Mouse (Mus musculus) olfactory bulb, adult 2 months (tissue): Measurements from ENCODE around the gene Gm5089. TPM values are rescaled to one million over a fixed set of nuclear protein-coding genes. Genes with fewer than 3 reads are reported as not detected.

Experiments used
- H3K27ac ChIP-seq: fragments of 200-500 bp; 2 replicates; pipeline ENCODE4 v1.5.1; 2012; ENCODE audit warnings: low read depth, low read length; ENCODE audit not compliant: insufficient read depth
- H3K4me1 ChIP-seq: fragments of 200-500 bp; 2 replicates; pipeline ENCODE4 v1.6.1; 2012; ENCODE audit warnings: low read length; ENCODE audit not compliant: control insufficient read depth, insufficient read depth
- H3K4me3 ChIP-seq: fragments of 200-500 bp; 2 replicates; pipeline ENCODE4 v1.5.1; 2012; ENCODE audit warnings: mild to moderate bottlenecking, low read depth, low read length, moderate library complexity; ENCODE audit not compliant: insufficient read depth
- CTCF ChIP-seq: fragments of 200-500 bp; IDR thresholded peaks from 2 replicates; pipeline ENCODE4 v1.5.1; 2012; ENCODE audit warnings: low read depth, mild to moderate bottlenecking, low read length, moderate library complexity; ENCODE audit not compliant: insufficient read depth
- POLR2A ChIP-seq: fragments of 200-500 bp; IDR thresholded peaks from 2 replicates; pipeline ENCODE4 v1.6.1; 2012; ENCODE audit warnings: mild to moderate bottlenecking, low read depth, low read length, moderate library complexity; ENCODE audit not compliant: insufficient read depth
- WGBS: fragments of 180-500 bp; shearing (Covaris S2); methylation state at CpG from one replicate; pipeline ENCODE4 v1.1.7; 2018; 5-methylcytosine and 5-hydroxymethylcytosine counted together
- polyA plus RNA-seq: library from polyadenylated mRNA; stranded (reverse); fragments of >200 nt; gene quantifications from 2 replicates; pipeline ENCODE4 v1.2.4, GENCODE M21; 2012; ENCODE audit warnings: low replicate concordance; ENCODE audit not compliant: missing spikeins, insufficient read depth, insufficient read length

Gm5089 gene
- polyA plus RNA-seq, 1 experiment: not detected

DNA sequence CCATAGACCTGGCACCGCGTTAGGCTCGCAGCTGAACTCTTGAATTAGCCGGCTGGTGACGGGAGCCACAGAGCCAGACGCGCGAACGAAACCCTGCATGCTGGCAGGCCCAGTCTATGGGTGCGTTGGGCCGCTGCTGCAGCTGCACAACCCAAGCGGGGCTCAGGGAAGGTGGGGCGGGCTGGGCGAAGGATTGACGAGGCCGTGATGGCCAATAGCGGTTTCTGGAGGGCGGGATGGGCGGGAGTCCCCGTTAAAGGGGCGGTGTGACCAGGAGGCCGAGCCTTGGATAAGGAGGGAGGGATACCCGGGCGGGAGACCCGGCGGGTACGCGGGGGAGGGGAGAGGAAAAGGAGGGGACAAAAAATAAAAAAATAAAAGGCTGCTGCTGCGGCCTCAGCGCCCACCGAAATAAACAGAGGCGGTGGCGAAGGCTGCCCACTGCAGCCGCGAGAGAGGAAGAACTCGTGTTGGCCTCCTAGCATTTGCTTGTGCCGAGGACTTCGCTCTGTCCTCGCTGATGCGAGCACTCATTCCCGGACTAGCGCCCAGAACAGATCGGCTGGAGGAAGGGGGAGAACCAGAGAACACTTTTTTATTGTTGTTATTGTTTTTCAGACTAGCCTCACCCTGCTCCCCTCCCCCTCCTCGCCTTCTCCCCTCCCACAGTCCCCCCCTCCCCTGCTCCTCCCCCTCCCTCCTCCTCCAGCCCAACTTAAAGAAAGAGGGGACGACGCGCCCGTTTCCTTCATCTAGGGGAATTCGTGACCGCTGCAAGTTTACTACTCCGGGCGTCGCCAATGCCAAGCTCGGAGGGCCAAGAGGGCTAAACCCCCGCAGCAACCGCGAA is 23.4 kb upstream of the Gm5089 start:
- Histone ChIP-seq H3K4me3 (peak overlapping the region; percentile 59), H3K4me1 (peaks cover 9% of the 10 kb centered on the region), H3K27ac (peak overlapping the region; percentile 93)
- TF ChIP-seq CTCF (no peak), POLR2A (0 out of 2 replicates have a peak, but pooled peaks have one; percentile 27)
- 2% methylated on average over 57 of the region's 57 CpGs for WGBS

DNA sequence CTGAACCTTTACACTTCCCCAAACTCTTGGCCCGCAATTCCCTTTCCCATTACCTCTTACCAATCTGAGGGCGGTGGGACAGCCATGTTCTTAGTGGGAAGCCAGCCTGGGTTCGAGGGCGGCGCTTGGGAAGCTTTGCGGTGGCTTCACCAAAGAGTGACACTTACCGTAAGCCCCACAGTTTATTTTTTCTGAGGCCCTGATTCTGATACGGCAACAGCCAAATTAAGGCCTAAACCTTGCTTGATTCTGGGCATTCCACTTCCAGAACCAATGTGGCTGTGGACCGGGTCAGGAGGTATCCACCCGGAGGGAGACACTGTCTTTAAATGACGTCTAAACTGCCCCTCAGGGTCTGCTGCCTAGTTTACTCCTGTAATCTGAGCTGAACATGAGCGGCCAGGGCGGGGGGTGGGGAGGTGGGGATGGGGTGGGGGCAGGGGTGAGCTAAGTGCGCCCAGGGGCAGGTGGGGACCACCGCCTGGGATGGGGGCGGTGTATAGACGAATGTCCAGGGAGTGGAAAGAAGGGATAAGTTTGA is 22.4 kb upstream of the Gm5089 start:
- WGBS: 43% methylated on average over 17 of the region's 17 CpGs
- Histone ChIP-seq H3K4me3 (peak overlapping the region; percentile 20; the same call in 1 of the 2 replicates), H3K27ac (0 out of 2 replicates have a peak overlapping the region, but pooled peaks have one; percentile 63), H3K4me1 (peaks cover 9% of the 10 kb centered on the region)
- no peak for TF ChIP-seq POLR2A
- TF ChIP-seq CTCF: no peak

DNA sequence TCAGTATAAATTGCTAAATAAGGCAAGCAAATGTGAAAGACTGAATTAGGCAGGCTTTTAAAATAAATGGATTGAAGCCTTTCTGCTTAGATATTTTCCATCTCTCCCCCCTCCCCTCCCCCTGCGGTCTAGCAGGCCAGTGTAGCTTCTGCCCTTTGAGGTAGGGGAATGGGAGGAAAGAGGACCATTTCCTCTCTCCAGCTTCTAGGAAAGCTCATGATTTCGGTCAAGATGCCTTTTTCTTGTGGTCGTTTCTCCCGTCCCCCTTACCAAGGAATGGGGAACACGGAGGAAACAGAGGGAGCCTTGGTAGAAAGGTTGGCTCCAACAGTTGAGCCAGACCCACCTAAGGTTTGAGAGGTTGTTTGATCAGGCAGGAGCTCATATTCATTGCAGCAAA is 21.7 kb upstream of the Gm5089 start:
- no peak overlapping the region for H3K4me3 ChIP-seq
- H3K4me1 ChIP-seq: peaks cover 9% of the 10 kb centered on the region
- 0 out of 2 replicates have a peak overlapping the region, but pooled peaks have one; percentile 13 for H3K27ac ChIP-seq
- TF ChIP-seq CTCF (no peak), POLR2A (no peak)
- WGBS: 51% methylated on average over 5 of the region's 5 CpGs

DNA sequence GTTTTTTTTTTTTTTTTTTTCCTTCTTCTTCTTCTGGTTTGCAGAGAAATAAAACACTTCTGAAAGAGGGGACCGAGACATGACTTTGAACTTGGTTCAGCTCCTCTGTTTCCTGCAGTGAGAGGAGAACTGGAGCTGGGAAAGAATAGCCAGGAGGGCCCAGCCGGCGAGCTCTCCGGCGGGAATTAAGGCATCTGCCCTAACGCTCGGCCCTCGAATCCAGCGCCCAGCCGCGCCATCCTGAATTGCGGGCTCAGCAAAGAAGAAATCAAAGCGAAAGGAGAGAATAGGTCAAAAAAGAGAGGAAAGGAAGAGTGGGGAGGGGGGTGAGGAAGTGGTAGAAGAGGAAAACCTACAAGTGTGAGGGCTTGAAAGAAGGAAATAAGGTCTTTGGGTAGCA is 21.2 kb upstream of the Gm5089 start:
- 43% methylated on average over 13 of the region's 13 CpGs for WGBS
- Histone ChIP-seq H3K27ac (no peak overlapping the region), H3K4me3 (no peak overlapping the region)

DNA sequence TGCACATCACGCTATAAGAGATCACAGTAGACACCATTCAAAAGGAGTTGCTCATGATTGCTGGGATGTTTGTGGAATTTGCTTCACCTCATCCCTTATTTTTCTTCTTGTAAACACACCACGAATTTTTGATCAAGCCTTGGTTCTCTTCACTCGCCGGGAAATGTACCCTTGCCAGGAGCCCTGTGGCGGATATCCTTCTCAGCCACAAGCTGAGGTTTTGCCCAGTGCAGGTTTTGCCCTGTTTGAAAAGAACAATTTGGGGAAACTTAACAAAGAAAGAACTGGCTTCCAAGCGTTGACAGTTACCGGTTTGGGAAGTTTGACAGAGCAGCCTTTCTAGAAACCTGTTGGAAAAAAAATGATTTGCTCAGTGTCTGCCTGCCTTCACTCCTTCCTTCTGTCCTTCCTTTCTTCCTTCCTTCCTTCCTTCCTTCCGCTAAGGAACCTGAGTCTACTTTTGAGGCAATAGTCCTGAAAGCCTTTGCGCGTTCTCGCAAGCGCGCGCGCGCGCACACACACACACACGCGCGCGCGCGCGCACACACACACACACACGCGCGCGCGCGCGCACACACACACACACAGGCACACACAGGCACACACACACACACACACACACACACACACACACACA is 20.7 kb upstream of the Gm5089 start:
- no peak overlapping the region for H3K27ac ChIP-seq
- H3K4me3 ChIP-seq: no peak overlapping the region
- WGBS: 18% methylated on average over 31 of the region's 31 CpGs

More for the DNA sequence above, 21.2 kb upstream of the Gm5089 start:
- no peak for TF ChIP-seq CTCF
- TF ChIP-seq POLR2A: no peak
- H3K4me1 ChIP-seq: peaks cover 9% of the 10 kb centered on the region

DNA sequence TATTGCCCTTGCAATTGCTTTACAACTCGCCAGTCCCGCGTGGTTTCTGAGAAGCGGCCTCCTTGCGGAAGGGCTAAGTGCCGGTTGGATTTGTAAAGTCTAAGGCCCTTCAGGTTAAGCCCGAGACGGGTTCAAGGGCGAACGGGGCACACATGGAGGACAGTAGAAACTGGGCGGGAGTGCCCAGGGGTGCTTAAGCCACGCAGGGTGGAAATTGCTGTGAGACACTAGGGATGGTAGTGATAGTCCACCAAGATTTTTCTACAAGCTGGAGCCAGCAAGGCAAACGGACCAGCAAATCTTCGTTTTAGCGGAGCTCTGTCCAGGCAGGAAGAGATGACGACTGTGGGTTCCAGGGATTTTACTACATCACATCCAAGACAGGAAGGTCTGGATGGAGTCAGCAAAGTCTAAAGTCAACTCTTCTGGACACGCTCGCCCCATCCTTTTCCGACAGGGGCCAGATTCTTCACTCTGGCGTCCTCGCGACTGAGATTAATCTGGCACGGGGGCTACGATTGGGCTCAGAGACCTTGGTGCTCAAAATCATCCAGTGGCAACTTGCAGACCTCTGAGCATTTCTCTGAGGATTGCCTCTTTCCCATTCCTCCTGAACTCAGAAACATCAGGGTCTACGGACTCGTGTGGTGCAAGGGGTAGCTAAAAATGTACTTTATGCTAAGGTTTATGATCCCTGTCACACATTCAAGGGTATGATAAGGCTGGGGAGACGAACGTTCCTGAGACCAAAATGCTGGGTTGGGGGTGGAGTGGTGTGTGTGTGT is 18.2 kb upstream of the Gm5089 start:
- WGBS: 36% methylated on average over 28 of the region's 28 CpGs
- Histone ChIP-seq H3K27ac (no peak overlapping the region), H3K4me1 (peaks cover 7% of the 10 kb centered on the region), H3K4me3 (no peak overlapping the region)
- no peak for TF ChIP-seq POLR2A
- no peak for TF ChIP-seq CTCF

More for the DNA sequence above, 20.7 kb upstream of the Gm5089 start:
- TF ChIP-seq POLR2A: no peak
- TF ChIP-seq CTCF: no peak
- H3K4me1 ChIP-seq: peaks cover 9% of the 10 kb centered on the region

DNA sequence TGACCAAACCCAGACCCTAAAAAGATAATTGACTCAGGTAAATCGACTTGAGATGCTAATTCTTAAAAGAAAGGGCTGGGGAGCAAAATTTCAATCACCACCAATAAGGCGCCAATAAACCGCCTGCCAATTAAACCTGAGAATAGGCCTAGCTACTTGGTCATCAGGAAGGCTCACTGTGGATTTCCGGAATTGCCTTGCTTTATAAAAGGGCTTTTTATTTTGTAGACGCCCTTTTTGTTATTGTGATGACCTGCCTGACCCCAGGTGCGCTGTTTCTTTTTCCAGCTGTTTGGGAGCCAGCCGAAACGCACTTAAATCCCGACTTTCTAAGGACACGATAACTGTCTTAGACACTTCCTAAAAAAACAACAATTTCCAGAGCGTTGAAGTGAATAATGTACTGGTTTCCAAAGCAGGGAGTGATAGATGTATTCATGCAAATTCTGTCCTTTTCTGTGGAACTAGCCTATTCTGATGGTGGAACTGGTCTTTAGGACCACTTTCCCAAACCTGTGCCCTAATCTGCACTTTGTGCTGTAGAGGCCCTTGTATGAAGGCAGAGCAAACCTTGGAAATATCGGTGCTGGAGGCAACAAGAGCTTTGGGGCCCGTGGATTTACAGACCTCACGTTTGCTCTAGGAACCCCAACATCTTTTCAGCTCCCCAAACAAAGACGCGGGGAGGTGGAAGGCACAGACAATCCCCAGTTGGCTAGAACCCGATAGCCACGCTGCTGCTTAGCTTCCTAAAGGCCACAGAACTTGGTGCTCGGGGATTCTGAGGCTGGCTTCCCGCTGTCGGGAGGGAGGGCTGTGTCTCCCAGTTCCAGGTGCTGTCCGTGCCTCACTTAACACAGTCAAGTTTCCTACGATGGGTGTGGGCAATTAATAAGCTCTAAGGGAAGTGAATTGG is 17.3 kb upstream of the Gm5089 start:
- Histone ChIP-seq H3K4me3 (no peak overlapping the region), H3K4me1 (peaks cover 16% of the 10 kb centered on the region), H3K27ac (no peak overlapping the region)
- WGBS: 48% methylated on average over 23 of the region's 23 CpGs
- no peak for TF ChIP-seq CTCF
- TF ChIP-seq POLR2A: no peak
